ENCODE assay signal across 19 mouse cellular contexts in genomic region chr15:84133440-84133839, GRCm38 (mm10). TPM values are rescaled to one million over a fixed set of nuclear protein-coding genes. Genes with fewer than 3 reads are reported as not detected.
A peak's percentile ranks its signal among the peaks of the same experiment; 100 is the strongest.
DNase-seq lines count a peak whose midpoint lies in the region; ATAC-seq lines count a peak whose summit lies in the region.
"Had no signal": no experiment of that assay in that cellular context is flagged by ENCODE, and none has a peak within 500 bp of the region (broad histone marks: within the 10 kb centered on the region; RNA-seq: fewer than 3 reads in every experiment).

No protein-coding gene starts in this region.

- no peak overlapping the region for H3K9ac ChIP-seq in hindbrain, embryonic 14.5 days
- H3K9ac ChIP-seq: embryonic facial prominence, embryonic 12.5 days; limb, embryonic 13.5 days; liver, postnatal 0 days had no signal

- ATAC-seq in hindbrain, embryonic 14.5 days (ENCODE audit: low FRiP score): no peak
- ATAC-seq: liver, postnatal 0 days had no signal

- H3K27ac ChIP-seq in hindbrain, embryonic 10.5 days: 0 out of 2 replicates have a peak overlapping the region, but pooled peaks have one; percentile 8
- H3K27ac ChIP-seq in hindbrain, embryonic 14.5 days: no peak overlapping the region
- peak overlapping the region; percentile 79 for H3K27ac ChIP-seq in brown adipose tissue, adult 24 weeks (replicated peaks; ENCODE audit: low read depth, low read length)
- H3K27ac ChIP-seq: embryonic facial prominence, embryonic 12.5 days; left cerebral cortex, adult 2 months; limb, embryonic 13.5 days had no signal

- no peaks in the 10 kb centered on the region for H3K36me3 ChIP-seq in hindbrain, embryonic 10.5 days
- H3K36me3 ChIP-seq in hindbrain, embryonic 14.5 days (replicated peaks; ENCODE audit: control insufficient read depth, insufficient read depth): no peaks in the 10 kb centered on the region
- H3K36me3 ChIP-seq: embryonic facial prominence, embryonic 12.5 days; limb, embryonic 13.5 days had no signal

- no peak overlapping the region for H3K4me2 ChIP-seq in hindbrain, embryonic 14.5 days (replicated peaks)
- H3K4me2 ChIP-seq: embryonic facial prominence, embryonic 12.5 days; limb, embryonic 13.5 days had no signal

- no peaks in the 10 kb centered on the region for H3K9me3 ChIP-seq in hindbrain, embryonic 10.5 days
- H3K9me3 ChIP-seq in hindbrain, embryonic 14.5 days (ENCODE audit: control insufficient read depth, low read length): no peaks in the 10 kb centered on the region
- H3K9me3 ChIP-seq: embryonic facial prominence, embryonic 12.5 days; limb, embryonic 13.5 days had no signal

- DNase-seq in hindbrain, embryonic 10.5 days (ENCODE audit: low spot score): no peak
- DNase-seq in hindbrain, embryonic 14.5 days (ENCODE audit: low spot score): no peak
- DNase-seq in heart, adult 8-10 months (ENCODE audit: low spot score): peak; percentile 67
- peak; percentile 60 for DNase-seq in heart, postnatal 4 days
- no peak for DNase-seq in layer of hippocampus, adult 8-10 months (ENCODE audit: low spot score in 2 of 2)
- no peak for DNase-seq in thymus, postnatal 10 days (ENCODE audit: low spot score in 2 of 2)
- DNase-seq: cerebellum, adult 11 months; liver, postnatal 0 days; midbrain, embryonic 14.5 days; right cerebral cortex, postnatal 4 days; thymus, adult 18-20 months had no signal

- H3K27me3 ChIP-seq in hindbrain, embryonic 10.5 days (ENCODE audit: insufficient read depth, poor library complexity, severe bottlenecking): no peaks in the 10 kb centered on the region
- H3K27me3 ChIP-seq in hindbrain, embryonic 14.5 days (ENCODE audit: control insufficient read depth, insufficient read depth, low read length): no peaks in the 10 kb centered on the region
- H3K27me3 ChIP-seq: embryonic facial prominence, embryonic 12.5 days; limb, embryonic 13.5 days had no signal

- peaks cover 20% of the 10 kb centered on the region for H3K4me1 ChIP-seq in hindbrain, embryonic 10.5 days (replicated peaks)
- H3K4me1 ChIP-seq in hindbrain, embryonic 14.5 days (replicated peaks; ENCODE audit: control insufficient read depth, insufficient read depth, low read length): no peaks in the 10 kb centered on the region
- peaks cover 3% of the 10 kb centered on the region for H3K4me1 ChIP-seq in brown adipose tissue, adult 24 weeks (ENCODE audit: control insufficient read depth, insufficient read depth, insufficient read length, low read length)
- H3K4me1 ChIP-seq: embryonic facial prominence, embryonic 12.5 days; limb, embryonic 13.5 days had no signal

- H3K4me3 ChIP-seq in hindbrain, embryonic 10.5 days: no peak overlapping the region
- H3K4me3 ChIP-seq in hindbrain, embryonic 14.5 days (replicated peaks; ENCODE audit: low read length): no peak overlapping the region
- no peak overlapping the region for H3K4me3 ChIP-seq in brown adipose tissue, adult 24 weeks (ENCODE audit: insufficient read depth, low read depth, low read length)
- H3K4me3 ChIP-seq: embryonic facial prominence, embryonic 12.5 days; left cerebral cortex, adult 2 months; limb, embryonic 13.5 days had no signal

- 76% methylated on average over 4 of the region's 4 CpGs for WGBS in hindbrain, embryonic 10.5 days
- WGBS in hindbrain, embryonic 14.5 days: 69% methylated on average over 4 of the region's 4 CpGs

RNA-seq across cellular contexts. Expression of gene Pnpla5, which starts 10.5 kb away (rescaled TPM):
- not detected in 2 replicates for polyA plus RNA-seq in hindbrain, embryonic 10.5 days (2016; fragmentation: Nextera tagmentation; extraction: Ambion mirVana)
- polyA plus RNA-seq in hindbrain, embryonic 14.5 days (2014; fragmentation: Nextera tagmentation; extraction: Ambion mirVana): not detected in 2 replicates
- not detected in 2 replicates for polyA plus RNA-seq in brown adipose tissue, adult 24 weeks (2012; ENCODE audit: insufficient read depth, insufficient read length, missing spikeins)
- not detected for total RNA-seq in heart, adult 8-10 months (2022)
- not detected for total RNA-seq in heart, postnatal 4 days (2021)
- total RNA-seq in layer of hippocampus, adult 8-10 months (2022): not detected
- total RNA-seq: left cerebral cortex, adult 2 months; MEL had no signal
- polyA plus RNA-seq: embryonic facial prominence, embryonic 12.5 days; heart, embryonic 14.5 days; kidney, embryonic 14.5 days; limb, embryonic 13.5 days; midbrain, embryonic 14.5 days; neural tube, embryonic 11.5 days had no signal

RNA-seq across cellular contexts. Expression of gene Sult4a1, which starts 27.9 kb away (rescaled TPM):
- polyA plus RNA-seq in hindbrain, embryonic 10.5 days (2016; fragmentation: Nextera tagmentation; extraction: Ambion mirVana): 12.0 and 14.8 TPM in 2 replicates
- polyA plus RNA-seq in hindbrain, embryonic 14.5 days (2014; fragmentation: Nextera tagmentation; extraction: Ambion mirVana): 70.3 and 78.6 TPM in 2 replicates
- polyA plus RNA-seq in brown adipose tissue, adult 24 weeks (2012; ENCODE audit: insufficient read depth, insufficient read length, missing spikeins): not detected in 2 replicates
- under 1 TPM in 3 of 4 experiments, not detected in 1; 0.09 to 0.20 (median 0.11) TPM for total RNA-seq in heart, adult 8-10 months (2022)
- total RNA-seq in heart, postnatal 4 days (2021): under 1 TPM; 0.19 to 0.38 TPM
- 100 to 1,000 TPM; 302 to 347 (median 323) TPM for total RNA-seq in layer of hippocampus, adult 8-10 months (2022)
- total RNA-seq: MEL had no signal
- polyA plus RNA-seq: liver, postnatal 0 days had no signal

RNA-seq across cellular contexts. Expression of gene Pnpla3, which starts 34.2 kb away (rescaled TPM):
- polyA plus RNA-seq in hindbrain, embryonic 10.5 days (2016; fragmentation: Nextera tagmentation; extraction: Ambion mirVana): 0.88 and 1.1 TPM in 2 replicates
- 3.4 and 4.2 TPM in 2 replicates for polyA plus RNA-seq in hindbrain, embryonic 14.5 days (2014; fragmentation: Nextera tagmentation; extraction: Ambion mirVana)
- polyA plus RNA-seq in brown adipose tissue, adult 24 weeks (2012; ENCODE audit: insufficient read depth, insufficient read length, missing spikeins): 506 and 707 TPM in 2 replicates
- 1 to 10 TPM in 1 of 4 experiments, under 1 TPM in 3; 0.34 to 2.4 (median 0.57) TPM for total RNA-seq in heart, adult 8-10 months (2022)
- total RNA-seq in heart, postnatal 4 days (2021): 1 to 10 TPM in 1 of 2 experiments, under 1 TPM in 1; 0.21 to 1.1 TPM
- total RNA-seq in layer of hippocampus, adult 8-10 months (2022): 10 to 100 TPM in 2 of 4 experiments, 1 to 10 TPM in 2; 7.3 to 11.5 (median 9.4) TPM
- total RNA-seq: MEL had no signal

RNA-seq across cellular contexts. Expression of gene Samm50, which starts 58.6 kb away (rescaled TPM):
- polyA plus RNA-seq in hindbrain, embryonic 10.5 days (2016; fragmentation: Nextera tagmentation; extraction: Ambion mirVana): 94.5 and 103 TPM in 2 replicates
- 56.3 and 56.7 TPM in 2 replicates for polyA plus RNA-seq in hindbrain, embryonic 14.5 days (2014; fragmentation: Nextera tagmentation; extraction: Ambion mirVana)
- polyA plus RNA-seq in brown adipose tissue, adult 24 weeks (2012; ENCODE audit: insufficient read depth, insufficient read length, missing spikeins): 177 and 266 TPM in 2 replicates
- total RNA-seq in heart, adult 8-10 months (2022): 100 to 1,000 TPM; 257 to 301 (median 279) TPM
- total RNA-seq in heart, postnatal 4 days (2021): 100 to 1,000 TPM; 226 to 230 TPM
- total RNA-seq in layer of hippocampus, adult 8-10 months (2022): 100 to 1,000 TPM; 102 to 107 (median 105) TPM

Comparison
In these comparisons a context has a peak if more than half of its experiments do, and no peak if none do; other contexts are left out.
1. DNase-seq: peak in heart, adult 8-10 months (single experiment) and heart, postnatal 4 days (single experiment); none in hindbrain, embryonic 10.5 days (single experiment), hindbrain, embryonic 14.5 days (single experiment), layer of hippocampus, adult 8-10 months (0 of 2) and thymus, postnatal 10 days (0 of 2).
2. RNA of gene Sult4a1, which starts 27.9 kb away (total RNA-seq): 302 to 347 TPM in layer of hippocampus, adult 8-10 months; 0.19 to 0.38 TPM in heart, postnatal 4 days and 0.09 to 0.20 TPM in heart, adult 8-10 months; every median in the first group is over 100 times any median in the second.